Mouse (Mus musculus) cerebellum, adult 11-12 months (tissue): ENCODE data around the gene Ube2b.
A peak's percentile ranks its signal among the peaks of the same experiment; 100 is the strongest.

Experiments used
- DNase-seq: peaks from one replicate; pipeline ENCODE4 v3.0.0; 2022

The Ube2b gene

GRCm38 (mm10) chr11:51966651-51967050, 33.9 kb downstream of the Ube2b start:
- DNase-seq = no peak

DNA sequence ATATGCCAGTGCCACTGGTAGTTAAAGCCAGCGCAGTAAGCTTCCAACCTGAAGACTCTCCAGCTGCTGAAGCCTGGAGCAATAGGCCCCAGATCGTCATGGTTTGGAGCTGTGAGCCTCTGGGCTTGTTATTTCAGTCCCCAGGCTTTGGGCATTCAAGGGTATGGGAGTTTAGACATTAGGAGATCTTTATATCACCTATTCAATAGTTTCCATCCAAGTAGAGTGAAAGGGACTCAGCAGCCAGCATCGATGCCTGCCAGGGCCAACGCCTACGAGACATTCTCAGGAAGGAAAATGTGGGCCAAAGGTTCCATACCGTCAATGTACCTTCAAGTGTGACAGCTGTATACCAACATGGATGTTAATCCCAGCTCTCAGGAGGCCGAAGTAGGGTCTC, 38.3 kb downstream of the Ube2b start:
- no peak for DNase-seq

GRCm38 (mm10) chr11:51961761-51962160, 38.8 kb downstream of the Ube2b start:
- DNase-seq = no peak

GRCm38 (mm10) chr11:51960967-51961471, 39.5 kb downstream of the Ube2b start:
- DNase-seq = no peak

DNA sequence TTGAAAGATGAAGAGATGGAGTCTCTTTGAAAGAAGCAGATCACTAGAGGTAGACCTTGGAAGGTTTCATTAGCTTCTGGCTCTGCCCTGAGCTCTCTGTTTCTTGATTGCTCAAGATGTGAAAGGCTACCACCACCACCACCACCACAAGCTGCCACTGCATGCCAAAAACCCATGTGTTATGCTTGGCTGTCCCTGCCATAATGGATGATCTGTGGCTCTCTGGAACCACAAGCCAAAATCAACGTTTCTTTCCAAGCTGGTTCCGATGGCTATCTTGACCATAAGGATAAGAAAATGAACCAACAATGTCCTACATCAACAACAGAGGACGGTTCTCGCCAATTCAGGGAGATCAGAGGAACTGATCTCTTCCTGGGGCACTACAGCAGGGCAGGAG, 40.5 kb downstream of the Ube2b start:
- DNase-seq = no peak

DNA sequence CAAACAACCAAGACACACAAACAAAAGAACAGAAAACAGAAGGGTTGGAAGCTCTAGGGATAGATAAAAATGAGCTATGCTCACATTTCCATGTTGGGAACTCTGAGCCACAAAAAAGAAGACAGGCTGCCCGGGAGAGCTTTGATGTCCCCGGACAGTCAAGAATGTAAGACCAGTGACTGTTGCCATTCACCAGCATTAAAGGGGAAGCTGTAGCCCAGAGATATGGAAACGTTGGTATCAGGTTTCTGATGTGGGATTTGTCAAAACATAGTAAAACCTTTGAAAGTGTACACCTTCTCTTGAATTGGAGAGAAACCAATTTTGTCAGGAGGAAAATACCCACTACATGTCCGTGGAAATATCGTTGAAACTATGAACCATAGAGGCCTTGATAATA, 41.1 kb downstream of the Ube2b start:
- DNase-seq = no peak

DNA sequence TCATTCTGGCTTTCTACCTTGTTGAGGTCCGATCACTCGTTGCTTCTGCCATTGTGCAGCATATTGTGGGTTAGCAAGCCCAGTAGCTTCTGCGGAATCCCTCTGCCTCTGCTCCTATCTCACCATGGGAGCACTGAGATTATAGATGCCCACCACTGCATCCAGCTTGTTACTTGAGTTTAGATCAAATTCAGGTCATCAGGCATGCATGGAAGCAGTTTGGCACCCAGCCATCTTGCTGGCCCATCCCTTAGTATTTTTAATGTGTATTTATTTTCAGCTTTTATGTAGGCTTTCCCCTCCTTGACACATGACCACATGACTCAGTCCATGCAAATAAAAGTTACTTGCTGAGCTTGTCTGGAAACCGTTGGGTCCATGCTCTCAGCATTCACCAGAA, 42.8 kb downstream of the Ube2b start:
- DNase-seq = no peak

- no peak for DNase-seq
These were observed 44.5 kb downstream of the Ube2b start for GRCm38 (mm10) chr11:51956112-51956511.

GRCm38 (mm10) chr11:51951861-51952420, 48.6 kb downstream of the Ube2b start:
- no peak for DNase-seq

DNA sequence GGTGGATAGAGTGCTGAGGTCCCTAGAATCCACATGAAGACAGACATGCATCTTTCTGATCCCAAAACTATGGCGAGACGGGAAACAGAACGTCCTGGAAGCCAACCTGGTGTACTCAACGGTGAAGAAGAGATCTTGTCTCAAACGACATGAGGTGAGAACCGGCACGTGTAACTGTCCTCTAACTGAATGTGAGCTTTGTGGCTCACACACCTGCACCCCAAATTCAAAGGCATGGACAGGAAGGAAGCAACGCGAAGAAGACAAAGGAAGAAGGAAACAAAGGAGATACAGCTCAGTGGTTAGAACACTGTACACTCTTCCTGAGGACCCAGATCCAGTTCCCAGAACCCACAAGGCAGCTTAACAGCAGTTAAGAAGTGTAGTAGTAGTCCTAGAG, 50.6 kb downstream of the Ube2b start:
- DNase-seq = no peak

GRCm38 (mm10) chr11:51949155-51949840, 51.3 kb downstream of the Ube2b start:
- DNase-seq = no peak

DNA sequence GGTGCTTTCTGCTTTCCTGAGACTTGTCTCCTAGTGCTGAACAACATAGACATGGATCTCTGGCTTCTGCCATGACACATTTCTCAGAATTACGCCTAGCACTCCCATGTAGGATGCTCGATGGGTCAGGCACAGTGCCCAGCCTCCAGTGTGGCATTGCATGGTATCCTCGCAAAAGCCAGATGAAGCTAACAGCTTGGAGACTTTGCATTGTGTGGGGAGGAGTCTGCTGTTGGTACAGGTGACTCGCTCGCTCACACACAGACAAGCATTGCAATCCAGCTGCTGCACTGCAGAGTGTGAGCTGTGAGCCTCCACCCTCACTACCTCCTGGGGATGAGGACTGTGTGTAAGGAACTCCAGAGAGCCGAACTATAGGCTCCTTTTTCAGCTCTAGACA, 54.4 kb downstream of the Ube2b start:
- no peak for DNase-seq

DNA sequence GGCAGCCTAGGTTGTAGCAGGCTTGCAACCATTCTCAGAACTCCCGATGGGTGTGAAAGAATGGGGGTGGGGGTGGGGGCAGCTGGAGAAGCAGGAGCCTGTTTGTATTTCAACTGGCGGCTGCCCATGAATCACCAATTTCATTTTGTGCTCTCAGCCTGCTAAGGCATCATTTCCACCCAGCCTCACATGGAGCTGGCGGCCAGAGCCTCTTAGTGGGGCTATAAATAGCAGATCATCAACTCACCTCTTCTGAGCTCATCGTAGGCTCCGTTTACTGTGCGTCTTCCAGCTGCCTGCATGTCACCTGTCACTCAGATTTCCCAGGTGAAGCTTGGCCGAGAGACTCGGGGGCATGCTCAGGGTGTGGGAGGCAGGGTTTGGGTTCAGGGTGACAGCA, 55.0 kb downstream of the Ube2b start:
- DNase-seq = peak; percentile 19

GRCm38 (mm10) chr11:51944239-51944638, 56.3 kb downstream of the Ube2b start:
- no peak for DNase-seq

DNA sequence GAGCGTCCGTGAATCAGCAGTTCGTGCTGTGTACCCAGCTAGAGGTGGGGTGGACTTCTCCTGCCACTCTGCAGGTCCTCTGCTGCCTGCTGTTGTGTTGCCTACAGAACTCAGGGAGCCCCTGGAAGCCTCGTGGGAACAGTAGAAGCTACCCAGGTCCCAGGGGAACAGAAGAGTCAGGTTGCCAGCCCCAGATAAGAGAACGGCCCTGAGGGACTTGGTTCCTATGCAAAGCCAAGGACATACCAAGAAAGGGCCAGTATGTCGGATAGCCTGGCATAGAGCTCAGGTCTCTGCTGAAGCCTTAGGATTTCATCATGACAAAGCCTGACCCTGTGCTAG, 57.1 kb downstream of the Ube2b start:
- DNase-seq = no peak

- DNase-seq = no peak
These were observed 57.7 kb downstream of the Ube2b start for GRCm38 (mm10) chr11:51942602-51943499.

DNA sequence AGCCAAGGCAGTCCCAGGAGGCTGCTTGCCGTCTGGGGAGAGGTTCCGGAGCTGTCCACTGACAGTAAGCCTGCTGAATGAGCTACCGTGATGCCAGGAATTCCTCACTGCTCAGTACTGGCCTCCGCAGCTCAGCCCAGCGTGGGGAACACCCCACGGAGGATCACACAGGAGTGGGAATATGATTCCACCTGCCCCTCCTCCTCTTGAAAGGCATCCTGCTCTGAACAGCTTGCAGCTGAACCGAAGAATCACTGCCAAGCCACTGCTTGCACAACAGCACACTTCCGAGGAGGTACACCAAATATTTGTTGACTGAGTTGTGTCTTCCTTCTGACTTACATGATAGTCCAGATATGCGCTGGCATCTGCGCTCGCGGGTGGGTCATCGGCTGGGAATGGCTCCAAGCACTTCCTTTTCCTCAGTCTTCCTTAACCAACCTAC, 60.0 kb downstream of the Ube2b start:
- DNase-seq = no peak

GRCm38 (mm10) chr11:51939590-51939955, 61.0 kb downstream of the Ube2b start:
- no peak for DNase-seq

DNA sequence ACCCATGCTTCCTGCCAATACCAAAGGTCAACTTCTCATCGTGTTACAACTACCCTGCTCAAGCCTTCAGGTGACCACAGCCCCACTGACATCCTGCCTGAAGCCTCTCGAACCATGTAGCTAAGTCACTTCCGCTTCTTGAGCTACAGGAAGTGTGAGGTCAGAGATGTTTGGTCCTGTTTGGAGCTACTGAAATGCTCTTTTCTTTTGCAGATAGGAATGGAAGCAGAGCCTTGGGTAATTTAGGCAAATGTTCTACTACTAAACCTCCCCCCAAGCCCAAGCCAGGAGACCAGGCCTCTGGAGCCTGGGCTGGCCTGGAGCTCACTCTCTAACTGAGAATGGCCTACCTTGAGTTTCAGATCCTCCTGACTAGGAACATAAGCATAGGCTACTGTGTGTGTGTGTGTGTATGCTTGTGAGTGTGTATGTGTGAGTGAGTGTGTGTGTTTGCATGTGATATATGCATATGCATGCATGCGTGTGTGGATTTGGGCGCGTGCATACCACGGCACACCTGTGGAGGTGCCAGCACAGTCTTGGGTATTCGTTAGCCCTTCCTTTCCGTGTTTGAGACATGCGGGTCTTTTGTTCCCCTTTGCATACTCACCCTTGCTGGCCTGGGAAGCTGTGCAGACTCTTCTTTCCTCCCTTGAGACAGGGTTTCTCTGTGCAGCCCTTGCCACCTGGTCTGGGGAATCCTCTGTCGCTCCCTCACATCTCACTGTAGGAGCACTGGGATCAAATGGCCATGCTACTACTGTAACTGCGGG, 61.6 kb downstream of the Ube2b start:
- DNase-seq = no peak

GRCm38 (mm10) chr11:51937361-51937781, 63.2 kb downstream of the Ube2b start:
- no peak for DNase-seq

DNA sequence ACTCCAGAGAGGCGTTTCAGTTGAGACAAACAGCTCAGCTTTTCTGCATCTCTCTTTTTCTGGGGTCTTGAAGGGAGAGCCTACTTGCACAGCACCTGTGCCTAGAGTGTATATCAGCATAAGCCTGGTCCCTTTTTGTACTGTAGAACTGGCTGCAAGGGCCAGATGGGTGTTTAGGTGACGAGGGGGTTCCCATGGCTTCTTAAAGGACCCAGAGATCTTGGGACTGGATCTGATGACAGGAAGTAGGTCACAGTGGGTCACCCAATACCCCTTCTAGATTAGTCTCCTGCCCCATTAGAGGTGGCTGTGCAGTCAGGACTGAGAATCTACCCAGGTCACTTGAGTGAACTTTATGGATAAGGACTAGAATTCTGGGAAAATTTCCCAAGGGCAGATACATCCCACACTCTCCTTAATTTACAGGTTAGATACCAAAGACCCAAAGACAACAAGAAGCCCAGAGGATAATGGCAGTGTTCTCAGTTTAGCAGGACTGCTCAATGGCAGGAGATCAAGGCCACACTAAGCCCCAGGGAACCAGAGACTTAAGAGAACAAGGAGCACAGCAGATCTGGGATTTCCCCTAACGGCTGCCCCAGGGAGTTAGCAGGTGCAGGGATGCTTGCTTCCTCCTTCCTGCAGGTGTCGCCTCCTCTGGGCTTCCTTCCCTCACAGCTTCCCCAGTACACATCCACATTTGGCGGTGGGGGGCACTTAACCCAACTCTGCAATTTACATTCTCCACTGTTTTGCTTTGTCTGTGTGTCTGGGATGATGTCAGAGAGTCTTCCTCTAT, 64.7 kb downstream of the Ube2b start:
- no peak for DNase-seq
